Mouse (Mus musculus): ENCODE data around the gene Cd247.

The Cd247 gene

GRCm38 (mm10) chr1:165818145-165818860 lies 29.8 kb downstream of the Cd247 start:
- no peak for DNase-seq (ENCODE audit: extremely low read depth, low read depth, low spot score)

GRCm38 (mm10) chr1:165819147-165819546 lies 30.7 kb downstream of the Cd247 start:
- DNase-seq (ENCODE audit: extremely low read depth, low read depth, low spot score) = no peak

GRCm38 (mm10) chr1:165822031-165822430 lies 33.5 kb downstream of the Cd247 start:
- no peak for DNase-seq (ENCODE audit: extremely low read depth, low read depth, low spot score)

GRCm38 (mm10) chr1:165828173-165828572 lies 39.7 kb downstream of the Cd247 start:
- no peak for DNase-seq (ENCODE audit: extremely low read depth, low read depth, low spot score)

- no peak for DNase-seq (ENCODE audit: extremely low read depth, low read depth, low spot score)
Observed at GRCm38 (mm10) chr1:165828615-165829014, 40.1 kb downstream of the Cd247 start.

- no peak for DNase-seq (ENCODE audit: extremely low read depth, low read depth, low spot score)
Observed at GRCm38 (mm10) chr1:165829890-165830289, 41.4 kb downstream of the Cd247 start.

- DNase-seq (ENCODE audit: extremely low read depth, low read depth, low spot score) = no peak
Observed at GRCm38 (mm10) chr1:165833244-165833643, 44.8 kb downstream of the Cd247 start.

GRCm38 (mm10) chr1:165833910-165834632 lies 45.6 kb downstream of the Cd247 start:
- DNase-seq (ENCODE audit: extremely low read depth, low read depth, low spot score) = no peak

- no peak for DNase-seq (ENCODE audit: extremely low read depth, low read depth, low spot score)
Observed at GRCm38 (mm10) chr1:165834633-165834975, 46.1 kb downstream of the Cd247 start.

- DNase-seq (ENCODE audit: extremely low read depth, low read depth, low spot score) = no peak
Observed at GRCm38 (mm10) chr1:165836461-165836860, 48.0 kb downstream of the Cd247 start.

GRCm38 (mm10) chr1:165837546-165837945 lies 49.1 kb downstream of the Cd247 start:
- no peak for DNase-seq (ENCODE audit: extremely low read depth, low read depth, low spot score)

- no peak for DNase-seq (ENCODE audit: extremely low read depth, low read depth, low spot score)
Observed at GRCm38 (mm10) chr1:165839201-165839600, 50.7 kb downstream of the Cd247 start.

- no peak for DNase-seq (ENCODE audit: extremely low read depth, low read depth, low spot score)
Observed at GRCm38 (mm10) chr1:165840548-165841230, 52.2 kb downstream of the Cd247 start.

- no peak for DNase-seq (ENCODE audit: extremely low read depth, low read depth, low spot score)
Observed at GRCm38 (mm10) chr1:165842170-165842569, 53.7 kb downstream of the Cd247 start.

GRCm38 (mm10) chr1:165843586-165843985 lies 55.1 kb downstream of the Cd247 start:
- no peak for DNase-seq (ENCODE audit: extremely low read depth, low read depth, low spot score)

GRCm38 (mm10) chr1:165844466-165844951 lies 56.0 kb downstream of the Cd247 start:
- no peak for DNase-seq (ENCODE audit: extremely low read depth, low read depth, low spot score)

- no peak for DNase-seq (ENCODE audit: extremely low read depth, low read depth, low spot score)
Observed at GRCm38 (mm10) chr1:165844956-165845355, 56.5 kb downstream of the Cd247 start.

GRCm38 (mm10) chr1:165845366-165845765 lies 56.9 kb downstream of the Cd247 start:
- DNase-seq (ENCODE audit: extremely low read depth, low read depth, low spot score) = no peak

GRCm38 (mm10) chr1:165848417-165848816 lies 59.9 kb downstream of the Cd247 start:
- DNase-seq (ENCODE audit: extremely low read depth, low read depth, low spot score) = no peak

GRCm38 (mm10) chr1:165848881-165849280 lies 60.4 kb downstream of the Cd247 start:
- no peak for DNase-seq (ENCODE audit: extremely low read depth, low read depth, low spot score)
